Mouse (Mus musculus): ENCODE measurements around the gene Gm16451. TPM values are rescaled to one million over a fixed set of nuclear protein-coding genes. Genes with fewer than 3 reads are reported as not detected.
"Not testable (repeated sequence)": the region's sequence is repeated elsewhere in the genome, so short reads cannot be mapped to it uniquely, and the experiment has no call there.

The Gm16451 gene
- polyA plus RNA-seq (2015; fragmentation: Nextera tagmentation; extraction: Ambion mirVana): not detected in 2 replicates

- not testable (repeated sequence) for H3K4me3 ChIP-seq (ENCODE audit: low read length); H3K36me3 ChIP-seq (ENCODE audit: control insufficient read depth, insufficient read depth, low read length); H3K27ac ChIP-seq (ENCODE audit: low read depth, low read length); H3K9ac ChIP-seq (ENCODE audit: low read depth, low read length); H3K9me3 ChIP-seq (ENCODE audit: control insufficient read depth, low read length); ATAC-seq; H3K4me2 ChIP-seq (ENCODE audit: low read length); H3K27me3 ChIP-seq (replicated peaks; ENCODE audit: control insufficient read depth, insufficient read depth, low read length); H3K4me1 ChIP-seq (ENCODE audit: control insufficient read depth, insufficient read depth, low read depth, low read length)
- no CpG with 5 or more reads among the region's 2 CpGs for WGBS
Observed at GRCm38 (mm10) chr7:22118145-22118544, at the start of gene Gm16451. TSS of gene Gm16451 (minus strand) at chr7:22118245.

DNA sequence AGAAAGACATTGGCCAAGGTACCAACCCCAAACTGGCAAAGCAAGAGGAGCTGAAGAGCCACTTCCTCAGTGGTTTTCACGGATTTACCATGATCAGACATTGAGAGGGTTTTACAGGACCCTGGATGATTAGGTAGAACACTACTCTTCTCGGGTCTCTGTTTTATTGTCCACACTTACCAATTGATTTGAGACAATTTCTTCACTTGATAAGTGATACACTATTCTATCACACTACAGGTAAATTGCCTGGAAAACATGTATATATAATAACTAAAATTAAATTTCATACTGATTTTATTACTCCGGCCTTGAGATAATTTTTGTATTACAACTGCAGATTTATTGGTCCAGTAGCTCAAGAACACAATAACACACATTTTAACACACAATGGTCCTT is 45.9 kb upstream of the Gm16451 start, which contains the start of gene Vmn1r142:
Gene Vmn1r142, minus strand, starts transcription at position 101 of the 400 bp plus-strand sequence.
- not testable (repeated sequence) for H3K9ac ChIP-seq (ENCODE audit: low read depth, low read length); H3K27me3 ChIP-seq (replicated peaks; ENCODE audit: control insufficient read depth, insufficient read depth, low read length); H3K9me3 ChIP-seq (ENCODE audit: control insufficient read depth, low read length); H3K36me3 ChIP-seq (ENCODE audit: control insufficient read depth, insufficient read depth, low read length); H3K4me3 ChIP-seq (ENCODE audit: low read length); H3K4me1 ChIP-seq (ENCODE audit: control insufficient read depth, insufficient read depth, low read depth, low read length); H3K27ac ChIP-seq (ENCODE audit: low read depth, low read length); ATAC-seq; H3K4me2 ChIP-seq (ENCODE audit: low read length)
- WGBS: no CpG with 5 or more reads among the region's 3 CpGs

DNA sequence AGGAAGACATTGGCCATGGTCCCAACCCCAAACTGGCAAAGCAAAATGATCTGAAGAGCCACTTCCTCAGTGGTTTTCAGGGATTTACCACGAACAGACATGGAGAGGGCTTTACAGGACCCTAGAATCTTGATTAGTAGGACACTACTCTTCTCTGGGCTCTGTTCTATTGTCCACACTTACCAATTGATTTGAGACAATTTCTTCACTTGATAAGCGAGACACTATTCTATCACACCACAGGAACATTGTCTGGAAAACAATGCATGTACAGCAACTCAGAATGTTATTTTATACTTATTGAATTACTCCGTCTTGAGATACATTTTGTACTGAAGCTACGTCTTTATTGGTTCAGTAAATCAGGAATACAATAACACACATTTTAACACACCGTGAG is 16.6 kb upstream of the Gm16451 start, which contains the start of gene Gm10666:
Gene Gm10666, minus strand, starts transcription at position 101 of the 400 bp plus-strand sequence.
- not testable (repeated sequence) for H3K9ac ChIP-seq (ENCODE audit: low read depth, low read length); ATAC-seq; H3K9me3 ChIP-seq (ENCODE audit: control insufficient read depth, low read length); H3K4me2 ChIP-seq (ENCODE audit: low read length); H3K27me3 ChIP-seq (replicated peaks; ENCODE audit: control insufficient read depth, insufficient read depth, low read length); H3K4me1 ChIP-seq (ENCODE audit: control insufficient read depth, insufficient read depth, low read depth, low read length); H3K27ac ChIP-seq (ENCODE audit: low read depth, low read length); H3K4me3 ChIP-seq (ENCODE audit: low read length); H3K36me3 ChIP-seq (ENCODE audit: control insufficient read depth, insufficient read depth, low read length)
- whole genome bisulfite sequencing: no CpG with 5 or more reads among the region's 5 CpGs

- not testable (repeated sequence) for H3K9me3 ChIP-seq (ENCODE audit: control insufficient read depth, low read length); H3K27ac ChIP-seq (ENCODE audit: low read depth, low read length); H3K4me2 ChIP-seq (ENCODE audit: low read length); H3K4me3 ChIP-seq (ENCODE audit: low read length); H3K4me1 ChIP-seq (ENCODE audit: control insufficient read depth, insufficient read depth, low read depth, low read length); ATAC-seq; H3K27me3 ChIP-seq (replicated peaks; ENCODE audit: control insufficient read depth, insufficient read depth, low read length); H3K9ac ChIP-seq (ENCODE audit: low read depth, low read length); H3K36me3 ChIP-seq (ENCODE audit: control insufficient read depth, insufficient read depth, low read length)
- no CpG with 5 or more reads among the region's 7 CpGs for WGBS
Observed at GRCm38 (mm10) chr7:22068757-22069156, 49.3 kb downstream of the Gm16451 start, which contains the start of gene Vmn1r139. TSS of gene Vmn1r139 (plus strand) at chr7:22069057.

Other genes starting within 250 kb of the Gm16451 start
- gene Gm5891, start 197.0 kb downstream of the Gm16451 start, polyA plus RNA-seq (2015; fragmentation: Nextera tagmentation; extraction: Ambion mirVana): not detected in 2 replicates
- not detected in 2 replicates for gene Vmn1r137, start 123.7 kb downstream of the Gm16451 start, polyA plus RNA-seq (2015; fragmentation: Nextera tagmentation; extraction: Ambion mirVana)
- gene Vmn1r138, start 89.3 kb downstream of the Gm16451 start, polyA plus RNA-seq (2015; fragmentation: Nextera tagmentation; extraction: Ambion mirVana): not detected in 2 replicates
- not detected in 2 replicates for gene Gm6176, start 61.9 kb downstream of the Gm16451 start, polyA plus RNA-seq (2015; fragmentation: Nextera tagmentation; extraction: Ambion mirVana)
- not detected in 2 replicates for gene Vmn1r139, start 49.2 kb downstream of the Gm16451 start, polyA plus RNA-seq (2015; fragmentation: Nextera tagmentation; extraction: Ambion mirVana)
- not detected in 2 replicates for gene Gm10666, start 16.5 kb upstream of the Gm16451 start, polyA plus RNA-seq (2015; fragmentation: Nextera tagmentation; extraction: Ambion mirVana)
- gene Vmn1r142, start 45.8 kb upstream of the Gm16451 start, polyA plus RNA-seq (2015; fragmentation: Nextera tagmentation; extraction: Ambion mirVana): not detected in 2 replicates
- not detected in 2 replicates for gene Vmn1r143, start 71.1 kb upstream of the Gm16451 start, polyA plus RNA-seq (2015; fragmentation: Nextera tagmentation; extraction: Ambion mirVana)
- not detected in 2 replicates for gene Gm8653, start 83.0 kb upstream of the Gm16451 start, polyA plus RNA-seq (2015; fragmentation: Nextera tagmentation; extraction: Ambion mirVana)
- not detected in 2 replicates for gene Gm8453, start 111.2 kb upstream of the Gm16451 start, polyA plus RNA-seq (2015; fragmentation: Nextera tagmentation; extraction: Ambion mirVana)
- not detected in 2 replicates for gene Gm4187, start 211.5 kb upstream of the Gm16451 start, polyA plus RNA-seq (2015; fragmentation: Nextera tagmentation; extraction: Ambion mirVana)

Data from hindbrain, embryonic 16.5 days (tissue).